Mouse (Mus musculus): Measurements from ENCODE around the gene Gm21773.
"Not testable (repeated sequence)": the region's sequence is repeated elsewhere in the genome, so short reads cannot be mapped to it uniquely, and the experiment has no call there.

Gene Gm21773

DNA sequence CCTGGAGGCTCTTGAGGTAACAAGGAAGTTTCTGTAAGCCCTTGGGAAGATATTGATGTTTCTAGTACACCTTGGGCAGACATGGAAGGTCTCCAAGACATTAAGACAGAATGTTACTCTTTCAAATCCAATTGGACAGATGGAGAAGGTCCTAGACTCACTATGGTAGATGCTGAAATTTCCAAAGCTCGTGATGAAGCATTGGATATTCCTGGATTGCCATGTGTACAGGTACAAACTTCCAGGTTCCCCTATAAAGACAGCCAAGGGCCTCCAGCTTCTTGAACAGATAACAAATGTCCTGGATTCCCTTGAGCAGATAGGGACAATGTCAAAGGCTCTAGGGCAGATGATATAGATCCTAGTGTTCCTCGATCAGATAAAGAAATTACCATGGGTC is at the start of gene Gm21773:
Gene Gm21773 (minus strand): TSS at position 101 of the 400 bp plus-strand sequence.
- not testable (repeated sequence) for DNase-seq (ENCODE audit: low read depth, low spot score)

Data from brain, adult 2 months (tissue).